Mouse (Mus musculus): ENCODE results near the gene Slc9a1.

DNA sequence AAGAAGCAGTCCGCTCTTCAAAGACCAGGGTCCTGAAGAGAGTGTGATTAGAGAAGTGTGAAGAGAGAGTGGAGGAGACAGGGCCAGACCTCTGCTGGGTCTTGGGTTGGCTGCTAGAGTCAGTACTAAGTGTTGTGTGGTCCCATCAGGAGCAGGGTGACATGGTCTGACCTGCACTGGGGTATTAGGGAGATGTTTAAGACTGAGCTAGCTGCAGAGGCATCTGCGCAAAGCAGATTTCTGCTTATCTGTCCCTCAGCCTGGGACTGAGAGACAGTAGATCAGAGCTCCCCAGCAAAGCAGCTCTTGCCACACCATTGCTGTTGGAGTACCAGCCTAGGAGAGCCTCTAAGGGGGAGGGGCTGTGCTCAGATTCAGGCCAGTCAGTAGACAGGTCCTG is 20.5 kb downstream of the Slc9a1 start:
- TF ChIP-seq CTCF (IDR thresholded peaks at IDR 0.05; ENCODE audit: low read depth), result no peak
- no peak for TF ChIP-seq EP300 (IDR thresholded peaks at IDR 0.05; ENCODE audit: low read depth)

Data from heart, postnatal 0 days (tissue).